Mouse (Mus musculus) lung, embryonic 14.5 days (tissue): ENCODE results near the gene Fam219b. TPM values are rescaled to one million over a fixed set of nuclear protein-coding genes. Genes with fewer than 3 reads are reported as not detected.

Experiments used
- ATAC-seq: fragments of 200-750 bp; cut with Nextera tagmentation; 2 replicates; pipeline ENCODE4 v1.8.0; 2017; ENCODE audit warnings: mild to moderate bottlenecking, moderate TSS enrichment, moderate library complexity; ENCODE audit not compliant: insufficient read depth
- DNase-seq: peaks from one replicate; pipeline ENCODE4 v3.0.0-alpha.2; 2015
- H3K27ac ChIP-seq: fragments of 300-500 bp; sonication (generic); 2 replicates; pipeline ENCODE4 v1.5.1; 2014; ENCODE audit warnings: low read depth, mild to moderate bottlenecking, moderate library complexity
- H3K27me3 ChIP-seq: fragments of 300-500 bp; sonication (generic); 2 replicates; pipeline ENCODE4 v1.6.1; 2014; ENCODE audit warnings: low read length, control low read depth; ENCODE audit not compliant: insufficient read depth
- H3K36me3 ChIP-seq: fragments of 300-500 bp; sonication (generic); 2 replicates; pipeline ENCODE4 v1.6.1; 2014; ENCODE audit warnings: control low read depth; ENCODE audit not compliant: insufficient read depth
- H3K4me1 ChIP-seq: fragments of 300-500 bp; sonication (generic); 2 replicates; pipeline ENCODE4 v1.6.1; 2014; ENCODE audit warnings: antibody characterized with exemption, control low read depth; ENCODE audit not compliant: insufficient read depth
- H3K4me2 ChIP-seq: fragments of 300-500 bp; sonication (generic); 2 replicates; pipeline ENCODE4 v1.6.1; 2014; ENCODE audit warnings: mild to moderate bottlenecking
- H3K4me3 ChIP-seq: fragments of 300-500 bp; sonication (generic); 2 replicates; pipeline ENCODE4 v1.5.1; 2014; ENCODE audit warnings: low read depth, low read length
- H3K9ac ChIP-seq: fragments of 300-500 bp; sonication (generic); 2 replicates; pipeline ENCODE4 v1.6.1; 2014
- H3K9me3 ChIP-seq: fragments of 300-500 bp; sonication (generic); 2 replicates; pipeline ENCODE4 v1.6.1; 2016; ENCODE audit warnings: low read depth, low read length, control low read depth
- CTCF ChIP-seq: IDR thresholded peaks from 2 replicates; pipeline ENCODE4 v1.5.1; 2016; ENCODE audit warnings: antibody characterized with exemption, low read depth
- WGBS: fragments of 180-500 bp; shearing (Covaris S2); extraction: QIAGEN DNeasy Blood & Tissue Kit; methylation state at CpG from one replicate; pipeline ENCODE4 v1.1.7; 2014; 5-methylcytosine and 5-hydroxymethylcytosine counted together
- polyA plus RNA-seq: library from polyadenylated mRNA; unstranded; fragments of >200 nt; fragmentation: Nextera tagmentation; extraction: Ambion mirVana; gene quantifications from 2 replicates; pipeline ENCODE4 v1.2.1, GENCODE M21; 2014

Fam219b gene
- polyA plus RNA-seq, 1 experiment from 2014 or later = 22.4 TPM

DNA sequence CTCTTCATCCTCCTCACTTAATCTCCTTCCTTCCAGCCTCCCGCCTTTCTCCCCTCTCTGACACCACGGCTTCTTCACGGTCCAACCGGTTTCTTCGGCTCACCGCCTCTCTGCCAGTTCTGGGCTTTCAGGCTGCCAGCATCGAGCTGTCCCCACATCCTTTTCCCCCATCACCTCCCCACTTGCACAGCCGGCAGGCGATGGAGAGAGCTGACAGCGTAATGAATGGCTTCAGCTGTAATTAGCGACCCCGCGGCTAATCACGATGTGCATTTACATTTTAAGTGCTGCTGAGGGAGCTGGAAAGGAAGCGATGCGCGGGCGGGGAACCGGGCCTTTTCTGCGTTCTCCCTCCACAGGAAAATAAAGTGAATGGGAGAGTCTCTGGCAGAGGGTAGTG lies 35.5 kb upstream of the Fam219b start:
- ATAC-seq (no peak), DNase-seq (peak; percentile 17)
- peaks cover 15% of the 10 kb centered on the region for H3K4me1 ChIP-seq

DNA sequence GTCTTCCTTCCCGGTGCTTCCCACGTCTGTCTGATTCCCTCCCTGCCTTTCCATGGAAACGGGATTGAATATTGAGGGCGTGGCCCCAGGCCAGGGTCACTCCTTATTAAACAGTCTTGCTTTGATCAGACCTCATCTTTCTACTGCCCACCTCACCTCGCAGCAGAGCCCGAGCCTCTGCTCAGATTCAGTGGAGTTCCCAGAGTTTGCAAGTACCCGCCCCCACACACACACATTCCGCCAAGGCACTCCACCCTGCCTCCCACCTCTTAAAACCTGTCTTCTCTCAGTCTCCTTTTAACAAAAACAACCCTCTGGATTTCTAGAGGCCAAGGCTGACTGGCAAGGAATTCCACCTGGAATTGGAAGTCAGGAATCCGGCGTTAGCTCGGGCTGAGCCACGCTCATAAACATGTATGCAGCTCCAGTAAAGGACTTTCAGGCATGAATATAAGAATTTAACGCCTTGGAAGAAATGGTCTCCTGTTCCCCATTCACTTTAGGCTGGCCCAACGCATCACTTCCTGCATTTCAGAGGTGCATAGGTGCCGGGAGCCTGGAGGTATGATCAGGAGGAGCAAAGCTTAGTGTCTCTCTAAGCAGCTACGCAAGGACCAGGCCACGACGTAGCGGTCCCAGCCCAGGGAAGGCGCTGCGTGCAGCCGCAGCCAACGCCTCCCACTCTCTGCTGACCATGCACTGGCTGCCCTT lies 34.3 kb upstream of the Fam219b start:
- Histone ChIP-seq H3K4me3 (peak overlapping the region; percentile 41), H3K36me3 (no peaks in the 10 kb centered on the region), H3K4me1 (peaks cover 15% of the 10 kb centered on the region), H3K27me3 (peaks cover 71% of the 10 kb centered on the region), H3K4me2 (peak overlapping the region; percentile 93), H3K9me3 (no peaks in the 10 kb centered on the region), H3K9ac (no peak overlapping the region), H3K27ac (no peak overlapping the region)
- DNase-seq = no peak
- no peak for TF ChIP-seq CTCF
- ATAC-seq = 0 out of 2 replicates have a peak, but pooled peaks have one; percentile 7
- 3% methylated on average over 23 of the region's 23 CpGs for WGBS

More for the DNA sequence above, 35.5 kb upstream of the Fam219b start:
- TF ChIP-seq CTCF = no peak
- Histone ChIP-seq H3K27me3 (peaks cover 71% of the 10 kb centered on the region), H3K4me2 (peak overlapping the region; percentile 16; the same call in 1 of the 2 replicates), H3K4me3 (no peak overlapping the region; the same call in 1 of the 2 replicates), H3K36me3 (no peaks in the 10 kb centered on the region), H3K9me3 (no peaks in the 10 kb centered on the region), H3K9ac (no peak overlapping the region), H3K27ac (no peak overlapping the region)
- WGBS = 4% methylated on average over 20 of the region's 20 CpGs

DNA sequence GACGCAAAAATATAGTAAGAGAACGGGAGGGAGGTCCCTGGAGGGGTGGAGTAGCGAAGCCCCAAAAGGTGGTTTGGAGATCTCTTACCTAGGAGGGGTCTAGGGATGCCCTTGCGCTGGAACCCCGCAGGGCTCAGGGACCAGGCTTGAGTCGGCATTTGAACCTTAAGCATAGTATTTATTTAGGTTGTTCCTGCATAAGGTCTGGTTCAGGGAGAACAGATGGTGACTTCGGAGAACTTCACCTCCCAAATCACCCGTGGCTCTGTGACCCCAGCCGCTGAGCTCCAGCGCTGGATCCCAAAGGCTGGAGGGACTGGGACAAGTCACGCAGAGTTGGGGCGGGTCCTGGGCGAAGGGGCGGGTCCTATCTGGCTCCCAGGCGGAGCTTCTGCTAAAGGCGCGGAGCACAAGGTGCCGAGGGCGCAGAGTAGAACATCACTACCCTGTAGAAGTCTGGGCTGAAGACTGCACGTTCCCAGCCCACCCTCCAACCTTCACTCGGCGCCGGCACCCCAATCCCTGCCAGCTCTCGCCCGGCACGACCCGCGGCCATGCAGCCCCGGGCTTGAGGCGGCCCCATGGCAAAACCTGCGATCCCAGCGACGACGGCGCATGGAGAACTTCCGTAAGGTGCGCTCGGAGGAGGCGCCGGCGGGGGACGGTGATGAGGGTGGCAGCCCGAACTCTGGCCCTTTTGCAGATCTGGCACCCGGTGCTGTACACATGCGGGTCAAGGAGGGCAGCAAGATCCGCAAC lies 33.5 kb upstream of the Fam219b start, which contains the start of gene Rpp25:
Gene Rpp25 (plus strand): TSS at position 405 of the 759 bp plus-strand sequence.
- H3K27me3 ChIP-seq = peaks cover 71% of the 10 kb centered on the region
- H3K9me3 ChIP-seq = no peaks in the 10 kb centered on the region
- DNase-seq = peak; percentile 64
- peak within 1 kb of the TSS; percentile 93 for H3K4me2 ChIP-seq
- peak; percentile 64 for ATAC-seq
- WGBS = under 1% methylated on average over 46 of the region's 46 CpGs
- peak within 1 kb of the TSS; percentile 46 for H3K9ac ChIP-seq
- peak within 1 kb of the TSS; percentile 41 for H3K4me3 ChIP-seq
- H3K4me1 ChIP-seq = peaks cover 15% of the 10 kb centered on the region
- no peak within 1 kb of the TSS for H3K27ac ChIP-seq
- H3K36me3 ChIP-seq = no peaks in the 10 kb centered on the region
- no peak for TF ChIP-seq CTCF

DNA sequence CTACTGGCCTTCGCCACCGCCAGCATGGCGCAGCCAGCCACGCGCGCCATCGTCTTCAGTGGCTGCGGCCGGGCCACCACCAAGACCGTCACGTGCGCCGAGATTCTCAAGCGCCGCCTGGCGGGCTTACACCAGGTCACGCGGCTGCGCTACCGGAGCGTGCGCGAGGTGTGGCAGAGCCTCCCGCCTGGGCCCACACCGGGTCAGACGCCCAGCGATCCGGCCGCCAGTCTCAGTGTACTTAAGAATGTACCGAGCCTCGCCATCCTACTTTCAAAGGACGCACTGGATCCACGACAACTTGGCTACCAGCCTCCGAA lies 33.0 kb upstream of the Fam219b start:
- TF ChIP-seq CTCF = peak; percentile 51; the same call in 1 of the 2 replicates

DNA sequence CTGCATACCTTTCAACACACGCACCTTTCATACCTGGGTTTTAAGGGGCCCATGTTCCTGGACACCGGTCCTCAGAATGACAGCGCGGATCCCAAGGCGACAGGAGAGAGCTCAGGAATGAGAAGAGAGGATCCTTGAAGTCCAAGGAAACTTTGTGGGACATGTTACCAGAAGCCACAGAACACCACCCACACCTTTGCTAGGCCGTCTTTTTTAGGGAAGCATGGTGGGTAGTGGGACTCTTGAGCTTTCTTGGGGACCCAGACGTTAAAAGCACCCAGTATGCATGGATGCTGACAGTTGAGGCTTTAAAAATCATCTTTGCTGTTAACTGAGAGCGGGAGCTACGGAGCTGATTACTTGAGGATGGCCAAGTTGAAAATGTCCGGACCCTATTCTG lies 32.4 kb upstream of the Fam219b start:
- peaks cover 65% of the 10 kb centered on the region for H3K27me3 ChIP-seq
- peak overlapping the region; percentile 93; the same call in 1 of the 2 replicates for H3K4me2 ChIP-seq
- DNase-seq = no peak
- H3K9ac ChIP-seq = no peak overlapping the region
- H3K4me1 ChIP-seq = peaks cover 15% of the 10 kb centered on the region
- no peaks in the 10 kb centered on the region for H3K9me3 ChIP-seq
- ATAC-seq = no peak
- peak overlapping the region; percentile 41; the same call in 1 of the 2 replicates for H3K4me3 ChIP-seq
- 47% methylated on average over 10 of the region's 10 CpGs for WGBS
- no peak overlapping the region for H3K27ac ChIP-seq
- no peaks in the 10 kb centered on the region for H3K36me3 ChIP-seq
- TF ChIP-seq CTCF = no peak

More for the DNA sequence above, 33.0 kb upstream of the Fam219b start:
- Histone ChIP-seq H3K4me1 (peaks cover 15% of the 10 kb centered on the region), H3K9ac (peak overlapping the region; percentile 46), H3K27me3 (peaks cover 69% of the 10 kb centered on the region), H3K9me3 (no peaks in the 10 kb centered on the region), H3K36me3 (no peaks in the 10 kb centered on the region), H3K27ac (no peak overlapping the region), H3K4me3 (peak overlapping the region; percentile 41), H3K4me2 (peak overlapping the region; percentile 93)
- under 1% methylated on average over 34 of the region's 34 CpGs for WGBS
- peak; percentile 63; the same call in 1 of the 2 replicates for ATAC-seq
- DNase-seq = peak; percentile 72

DNA sequence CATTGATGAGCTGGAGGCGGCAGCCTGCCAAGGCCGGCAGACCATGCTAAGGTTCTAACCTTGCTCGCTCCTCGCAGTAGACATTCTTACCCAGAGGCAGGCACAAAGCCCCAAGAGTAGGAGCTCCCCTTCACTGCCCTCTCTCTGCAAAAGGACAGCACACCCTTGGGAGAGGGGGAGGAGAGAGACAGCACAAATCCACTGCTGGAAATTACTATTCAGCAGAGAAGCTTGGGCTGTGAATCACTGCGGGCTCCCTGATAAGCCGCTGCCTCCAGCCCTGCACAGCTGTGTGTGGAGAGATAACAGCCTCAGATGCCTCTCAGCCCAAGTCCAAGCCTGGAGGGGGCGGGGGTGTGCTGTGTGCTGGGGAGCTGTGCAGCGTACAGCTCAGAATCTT lies 31.6 kb upstream of the Fam219b start:
- Histone ChIP-seq H3K9ac (no peak overlapping the region; the same call in 1 of the 2 replicates), H3K27ac (peak overlapping the region; percentile 32; the same call in 1 of the 2 replicates), H3K9me3 (no peaks in the 10 kb centered on the region), H3K4me1 (peaks cover 15% of the 10 kb centered on the region), H3K4me2 (peak overlapping the region; percentile 23), H3K27me3 (peaks cover 58% of the 10 kb centered on the region), H3K4me3 (no peak overlapping the region), H3K36me3 (no peaks in the 10 kb centered on the region)
- no peak for TF ChIP-seq CTCF
- DNase-seq = peak; percentile 71
- ATAC-seq = peak; percentile 88
- WGBS = 2% methylated on average over 8 of the region's 8 CpGs

DNA sequence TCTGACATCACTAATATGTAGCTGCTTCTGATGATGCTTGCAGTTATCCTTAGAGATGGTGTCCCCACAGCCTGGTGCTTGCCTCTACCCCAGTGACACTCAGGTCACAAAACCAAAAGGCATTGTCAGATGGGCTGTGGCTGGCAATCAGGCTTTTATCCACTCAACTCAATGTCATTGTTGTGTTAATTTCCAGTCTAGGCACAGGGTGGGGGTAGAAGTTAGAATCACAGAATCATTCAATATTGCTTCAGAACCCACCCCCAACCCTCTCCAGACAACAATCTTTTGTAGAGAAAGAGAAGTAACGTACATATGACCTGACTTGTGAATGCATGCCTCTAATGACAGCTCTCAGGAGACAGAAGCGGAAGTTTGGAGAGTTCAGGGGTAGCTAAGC lies 26.8 kb upstream of the Fam219b start:
- no peaks in the 10 kb centered on the region for H3K36me3 ChIP-seq
- DNase-seq (no peak), ATAC-seq (no peak)
- no peak overlapping the region for H3K4me2 ChIP-seq
- H3K4me1 ChIP-seq = 0 out of 2 replicates have a peak, but pooled peaks cover 4% of the 10 kb centered on the region
- peaks cover 9% of the 10 kb centered on the region for H3K27me3 ChIP-seq
- no peak overlapping the region for H3K4me3 ChIP-seq
- TF ChIP-seq CTCF = no peak
- 65% methylated on average over 2 of the region's 2 CpGs for WGBS
- H3K27ac ChIP-seq = no peak overlapping the region
- H3K9ac ChIP-seq = no peak overlapping the region
- no peaks in the 10 kb centered on the region for H3K9me3 ChIP-seq
